Mouse (Mus musculus) C2C12 (cell line): ENCODE results near the gene Klf12.
"Not testable (repeated sequence)": the region's sequence is repeated elsewhere in the genome, so short reads cannot be mapped to it uniquely, and the experiment has no call there.

ENCODE experiments used
- CEBPB ChIP-seq: IDR thresholded peaks from one replicate; pipeline ENCODE4 v1.6.1; 2011; ENCODE audit warnings: low read depth, mild to moderate bottlenecking, control low read depth, moderate library complexity
- CTCF ChIP-seq: IDR thresholded peaks from one replicate; pipeline ENCODE4 v1.5.1; 2011; ENCODE audit not compliant: control insufficient read depth, insufficient read depth, insufficient read length
- FOSL1 ChIP-seq: IDR thresholded peaks from one replicate; pipeline ENCODE4 v1.8.0; 2011; ENCODE audit warnings: mild to moderate bottlenecking, low read length; ENCODE audit not compliant: poor library complexity, insufficient read depth, severe bottlenecking
- MAX ChIP-seq: IDR thresholded peaks from one replicate; pipeline ENCODE4 v1.6.1; 2011; ENCODE audit warnings: mild to moderate bottlenecking, control low read depth
- MYOD1 ChIP-seq: IDR thresholded peaks from one replicate; pipeline ENCODE4 v1.6.1; 2011; ENCODE audit warnings: low read depth; ENCODE audit not compliant: control insufficient read depth, insufficient read length

DNA sequence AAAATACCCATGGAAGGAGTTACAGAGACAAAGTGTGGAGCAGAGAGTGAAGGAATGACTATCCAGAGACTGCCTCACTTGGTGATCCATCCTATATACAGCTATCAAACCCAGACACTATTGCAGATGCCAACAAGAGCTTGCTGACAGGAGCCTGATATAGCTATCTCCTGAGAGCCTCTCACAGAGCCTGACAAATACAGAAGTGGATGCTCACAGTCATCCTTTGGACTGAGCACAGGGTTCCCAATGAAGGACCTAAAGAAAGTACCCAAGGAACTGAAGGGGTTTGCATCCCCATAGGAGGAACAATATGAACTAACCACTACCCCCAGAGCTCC, 430.0 kb downstream of the Klf12 start:
- TF ChIP-seq CTCF, CEBPB, MAX, FOSL1, MYOD1: not testable (repeated sequence)
